Mouse (Mus musculus) G1E-ER4 (cell line): Measurements from ENCODE around the gene Etv6. TPM values are rescaled to one million over a fixed set of nuclear protein-coding genes. Genes with fewer than 3 reads are reported as not detected.

Source experiments
- GATA1 ChIP-seq: IDR thresholded peaks from one replicate; pipeline ENCODE4 v1.8.0; 2012; ENCODE audit warnings: low read length, inconsistent platforms
- polyA plus RNA-seq: library from polyadenylated mRNA; stranded (reverse); fragments of >175 nt; gene quantifications from 2 replicates; pipeline ENCODE4 v1.2.3, GENCODE M21; 2012

The Etv6 gene
- polyA plus RNA-seq, 1 experiment = 103 TPM

GRCm38 (mm10) chr6:134182301-134182948, 146.9 kb downstream of the Etv6 start:
- TF ChIP-seq GATA1 = no peak

- no peak for TF ChIP-seq GATA1
These were observed 148.3 kb downstream of the Etv6 start for GRCm38 (mm10) chr6:134183592-134184342.

- TF ChIP-seq GATA1 = no peak
These were observed 150.9 kb downstream of the Etv6 start for GRCm38 (mm10) chr6:134186286-134186903.

- no peak for TF ChIP-seq GATA1
These were observed 153.2 kb downstream of the Etv6 start for GRCm38 (mm10) chr6:134188719-134189118.

- no peak for TF ChIP-seq GATA1
These were observed 153.7 kb downstream of the Etv6 start for GRCm38 (mm10) chr6:134189174-134189573.

- TF ChIP-seq GATA1 = no peak
These were observed 154.2 kb downstream of the Etv6 start for GRCm38 (mm10) chr6:134189575-134190132.

GRCm38 (mm10) chr6:134190597-134191278, 155.2 kb downstream of the Etv6 start:
- no peak for TF ChIP-seq GATA1

- TF ChIP-seq GATA1 = no peak
These were observed 157.2 kb downstream of the Etv6 start for GRCm38 (mm10) chr6:134192710-134193109.

- TF ChIP-seq GATA1 = no peak
These were observed 164.4 kb downstream of the Etv6 start for GRCm38 (mm10) chr6:134199895-134200294.

GRCm38 (mm10) chr6:134200577-134200976, 165.1 kb downstream of the Etv6 start:
- no peak for TF ChIP-seq GATA1

- no peak for TF ChIP-seq GATA1
These were observed 166.7 kb downstream of the Etv6 start for GRCm38 (mm10) chr6:134202176-134202575.

GRCm38 (mm10) chr6:134205163-134205562, 169.7 kb downstream of the Etv6 start:
- no peak for TF ChIP-seq GATA1

GRCm38 (mm10) chr6:134205726-134206125, 170.2 kb downstream of the Etv6 start:
- TF ChIP-seq GATA1 = no peak

GRCm38 (mm10) chr6:134206251-134206650, 170.8 kb downstream of the Etv6 start:
- TF ChIP-seq GATA1 = no peak

GRCm38 (mm10) chr6:134207391-134208179, 172.1 kb downstream of the Etv6 start:
- no peak for TF ChIP-seq GATA1
